ENCODE assay signal across 8 mouse cellular contexts in the genomic region with DNA sequence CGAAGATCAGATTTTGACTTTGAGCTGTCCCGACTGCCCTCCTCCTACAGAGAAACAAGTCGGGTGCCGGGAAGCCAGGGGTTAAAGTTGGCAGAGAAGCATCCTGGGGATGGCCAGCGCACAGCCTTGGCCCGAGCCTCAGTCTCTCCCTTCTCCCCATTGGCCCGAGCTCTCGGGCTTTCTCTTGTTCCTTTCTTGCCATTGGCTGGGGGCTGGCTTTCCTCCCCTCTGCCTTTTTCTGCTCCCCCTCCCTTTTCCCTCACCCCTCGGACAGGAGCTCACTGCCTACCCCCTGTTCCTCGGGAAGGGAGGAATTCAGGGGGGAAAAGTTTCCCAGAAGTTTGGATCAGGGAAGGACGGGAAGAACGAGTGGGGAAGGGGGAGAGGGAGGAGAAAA. TPM values are rescaled to one million over a fixed set of nuclear protein-coding genes. Genes with fewer than 3 reads are reported as not detected.
DNase-seq lines count a peak whose midpoint lies in the region; ATAC-seq and TF ChIP-seq lines count a peak whose summit lies in the region.

No protein-coding gene starts in this region.

- WGBS in kidney, postnatal 0 days = 0% methylated on average over 12 of the region's 12 CpGs
- under 1% methylated on average over 12 of the region's 12 CpGs for WGBS in hindbrain, embryonic 14.5 days
- WGBS in neural tube, embryonic 13.5 days = under 1% methylated on average over 12 of the region's 12 CpGs

- H3K9me3 ChIP-seq in kidney, postnatal 0 days (replicated peaks; ENCODE audit: low read length) = no peaks in the 10 kb centered on the region
- no peaks in the 10 kb centered on the region for H3K9me3 ChIP-seq in hindbrain, embryonic 14.5 days (ENCODE audit: control insufficient read depth, low read length)
- no peaks in the 10 kb centered on the region for H3K9me3 ChIP-seq in neural tube, embryonic 13.5 days

- H3K4me2 ChIP-seq in kidney, postnatal 0 days (ENCODE audit: low read length) = peak overlapping the region; percentile 71; the same call in 1 of the 2 replicates
- H3K4me2 ChIP-seq in hindbrain, embryonic 14.5 days (replicated peaks) = no peak overlapping the region
- H3K4me2 ChIP-seq in neural tube, embryonic 13.5 days = peak overlapping the region; percentile 53

- H3K4me3 ChIP-seq in kidney, postnatal 0 days (replicated peaks; ENCODE audit: low read depth, low read length) = 0 out of 2 replicates have a peak overlapping the region, but pooled peaks have one; percentile 40
- no peak overlapping the region; the same call in 1 of the 2 replicates for H3K4me3 ChIP-seq in hindbrain, embryonic 14.5 days (replicated peaks; ENCODE audit: low read length)
- no peak overlapping the region for H3K4me3 ChIP-seq in neural tube, embryonic 13.5 days

- peaks cover 87% of the 10 kb centered on the region for H3K27me3 ChIP-seq in kidney, postnatal 0 days (ENCODE audit: insufficient read depth, low read length)
- H3K27me3 ChIP-seq in hindbrain, embryonic 14.5 days (ENCODE audit: control insufficient read depth, insufficient read depth, low read length) = peaks cover 96% of the 10 kb centered on the region
- H3K27me3 ChIP-seq in neural tube, embryonic 13.5 days = peaks cover 100% of the 10 kb centered on the region

- peaks cover 6% of the 10 kb centered on the region for H3K4me1 ChIP-seq in kidney, postnatal 0 days (replicated peaks; ENCODE audit: insufficient read depth, low read length)
- no peaks in the 10 kb centered on the region for H3K4me1 ChIP-seq in hindbrain, embryonic 14.5 days (replicated peaks; ENCODE audit: control insufficient read depth, insufficient read depth, low read length)
- H3K4me1 ChIP-seq in neural tube, embryonic 13.5 days (replicated peaks) = peaks cover 10% of the 10 kb centered on the region

- H3K9ac ChIP-seq in kidney, postnatal 0 days (ENCODE audit: low read depth, low read length) = no peak overlapping the region
- H3K9ac ChIP-seq in hindbrain, embryonic 14.5 days = no peak overlapping the region
- no peak overlapping the region for H3K9ac ChIP-seq in neural tube, embryonic 13.5 days

- H3K36me3 ChIP-seq in kidney, postnatal 0 days (ENCODE audit: insufficient read depth, low read length) = no peaks in the 10 kb centered on the region
- H3K36me3 ChIP-seq in hindbrain, embryonic 14.5 days (replicated peaks; ENCODE audit: control insufficient read depth, insufficient read depth) = no peaks in the 10 kb centered on the region
- no peaks in the 10 kb centered on the region for H3K36me3 ChIP-seq in neural tube, embryonic 13.5 days

- ATAC-seq in kidney, postnatal 0 days (replicated peaks; ENCODE audit: low FRiP score, low read depth) = no peak
- ATAC-seq in hindbrain, embryonic 14.5 days (ENCODE audit: low FRiP score) = peak; percentile 35
- ATAC-seq in neural tube, embryonic 13.5 days (ENCODE audit: low read depth) = peak; percentile 29; the same call in 1 of the 2 replicates

- H3K27ac ChIP-seq in kidney, postnatal 0 days = no peak overlapping the region
- H3K27ac ChIP-seq in hindbrain, embryonic 14.5 days = no peak overlapping the region
- no peak overlapping the region for H3K27ac ChIP-seq in neural tube, embryonic 13.5 days (replicated peaks)

- no peak for DNase-seq in kidney, postnatal 0 days (ENCODE audit: low spot score)
- no peak for DNase-seq in kidney, adult 18-20 months
- peak; percentile 84 for DNase-seq in embryo, embryonic 9.5 days (ENCODE audit: extremely low spot score)
- no peak for DNase-seq in hindbrain, embryonic 14.5 days (ENCODE audit: low spot score)
- no peak for DNase-seq in left cerebral cortex, adult 9 months (ENCODE audit: low spot score in 2 of 2)
- no peak for DNase-seq in cerebellum, adult 11 months
- DNase-seq in lung, postnatal 10 days = no peak

- TF ChIP-seq CTCF in kidney, postnatal 0 days (IDR thresholded peaks at IDR 0.05; ENCODE audit: low read depth) = no peak

RNA-seq across cellular contexts. Expression of gene Tbx15, which starts 12.9 kb away (rescaled TPM):
- 0.05 TPM in 1 of 2 replicates, not detected in the other for polyA plus RNA-seq in kidney, postnatal 0 days (2015; fragmentation: Nextera tagmentation; extraction: Ambion mirVana)
- polyA plus RNA-seq in hindbrain, embryonic 14.5 days (2014; fragmentation: Nextera tagmentation; extraction: Ambion mirVana) = 0.32 and 0.82 TPM in 2 replicates
- polyA plus RNA-seq in neural tube, embryonic 13.5 days (2015; fragmentation: Nextera tagmentation; extraction: Ambion mirVana) = 0.32 and 1.1 TPM in 2 replicates
